Mouse (Mus musculus) small intestine, adult 2 months (tissue): ENCODE data around the gene Fam13a. TPM values are rescaled to one million over a fixed set of nuclear protein-coding genes. Genes with fewer than 3 reads are reported as not detected.

Source experiments
- H3K27ac ChIP-seq: fragments of 200-500 bp; 2 replicates; pipeline ENCODE4 v1.5.1; 2012; ENCODE audit warnings: low read depth, low read length, control low read depth, inconsistent platforms; ENCODE audit not compliant: insufficient read depth
- H3K27me3 ChIP-seq: fragments of 200-500 bp; 2 replicates; pipeline ENCODE4 v1.6.1; 2012; ENCODE audit warnings: mild to moderate bottlenecking, moderate library complexity, low read length, inconsistent platforms; ENCODE audit not compliant: control insufficient read depth, insufficient read depth
- H3K36me3 ChIP-seq: fragments of 200-500 bp; 2 replicates; pipeline ENCODE4 v1.6.1; 2012; ENCODE audit warnings: mild to moderate bottlenecking, low read length, control low read depth, inconsistent platforms; ENCODE audit not compliant: control insufficient read depth, insufficient read depth
- H3K4me1 ChIP-seq: fragments of 200-500 bp; 2 replicates; pipeline ENCODE4 v1.6.1; 2012; ENCODE audit warnings: low read length, inconsistent platforms, mixed read lengths; ENCODE audit not compliant: control insufficient read depth, insufficient read depth, insufficient read length
- H3K4me3 ChIP-seq: fragments of 200-500 bp; 2 replicates; pipeline ENCODE4 v1.5.1; 2012; ENCODE audit warnings: low read depth, mild to moderate bottlenecking, control low read depth, inconsistent platforms, low read length, moderate library complexity
- CTCF ChIP-seq: fragments of 200-500 bp; IDR thresholded peaks from 2 replicates; pipeline ENCODE4 v1.5.1; 2012; ENCODE audit warnings: low read depth, mild to moderate bottlenecking, control low read depth, inconsistent platforms, low read length, moderate library complexity, mixed read lengths; ENCODE audit not compliant: insufficient replicate concordance, insufficient read length; ENCODE audit errors: extremely low read depth
- POLR2A ChIP-seq: fragments of 200-500 bp; IDR thresholded peaks from 2 replicates; pipeline ENCODE4 v1.6.1; 2012; ENCODE audit warnings: low read depth, mild to moderate bottlenecking, control low read depth, inconsistent platforms, low read length, moderate library complexity
- WGBS: fragments of 180-500 bp; shearing (Covaris S2); methylation state at CpG from one replicate; pipeline ENCODE4 v1.1.7; 2018; 5-methylcytosine and 5-hydroxymethylcytosine counted together
- polyA plus RNA-seq: library from polyadenylated mRNA; depleted of rRNA; stranded (reverse); fragments of >200 nt; gene quantifications from 2 replicates; pipeline ENCODE4 v1.2.3, GENCODE M21; 2012

Gene Fam13a
- polyA plus RNA-seq, 1 experiment = 1.3 TPM

DNA sequence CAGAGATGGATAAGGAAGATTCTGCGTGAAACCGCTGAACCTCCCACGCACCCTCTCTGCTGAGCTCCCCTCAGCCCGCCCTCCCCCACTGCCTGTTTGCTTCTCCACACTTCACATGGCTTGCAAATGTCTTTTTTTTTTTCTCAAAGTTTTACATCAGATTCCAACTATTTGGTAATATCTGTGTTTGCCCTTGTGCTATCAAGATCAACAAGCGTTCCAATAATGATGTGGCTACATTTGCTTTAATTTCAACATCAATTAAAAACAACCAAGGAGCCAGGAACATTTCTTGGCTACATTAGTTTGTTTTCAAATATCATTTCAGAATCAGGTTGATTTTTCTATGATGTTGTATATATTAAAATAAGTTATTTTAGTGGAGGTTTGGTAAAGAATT lies 8.4 kb upstream of the Fam13a start:
- WGBS = 90% methylated on average over 5 of the region's 5 CpGs
- no peaks in the 10 kb centered on the region for H3K27me3 ChIP-seq

DNA sequence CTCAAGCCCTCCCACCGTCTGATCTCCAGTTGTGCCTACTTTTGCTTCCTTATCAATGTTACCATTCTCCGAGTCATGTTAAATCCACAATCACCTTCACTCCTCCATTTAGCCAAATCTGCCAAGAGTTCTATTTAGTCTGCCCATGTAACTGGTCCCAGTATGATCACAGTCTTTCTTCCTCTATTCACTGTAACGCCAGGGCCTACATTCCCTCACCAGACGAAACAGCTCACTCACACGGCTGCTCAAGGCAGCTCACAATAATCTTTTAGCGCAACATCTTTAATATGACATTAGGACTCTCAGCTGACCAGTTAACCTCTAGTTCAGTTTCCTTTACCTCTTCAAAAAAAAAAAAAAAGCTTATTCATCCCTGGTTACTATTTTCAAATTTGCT lies 7.2 kb upstream of the Fam13a start:
- Histone ChIP-seq H3K4me1 (peaks cover 1% of the 10 kb centered on the region; the same call in 1 of the 2 replicates), H3K27me3 (no peaks in the 10 kb centered on the region), H3K4me3 (no peak overlapping the region), H3K27ac (no peak overlapping the region), H3K36me3 (no peaks in the 10 kb centered on the region)
- no peak for TF ChIP-seq CTCF
- TF ChIP-seq POLR2A = no peak
- WGBS = 93% methylated on average over 6 of the region's 6 CpGs

More for the DNA sequence above, 8.4 kb upstream of the Fam13a start:
- Histone ChIP-seq H3K4me3 (no peak overlapping the region), H3K36me3 (no peaks in the 10 kb centered on the region), H3K4me1 (peaks cover 1% of the 10 kb centered on the region; the same call in 1 of the 2 replicates), H3K27ac (no peak overlapping the region)
- TF ChIP-seq CTCF (no peak), POLR2A (no peak)

DNA sequence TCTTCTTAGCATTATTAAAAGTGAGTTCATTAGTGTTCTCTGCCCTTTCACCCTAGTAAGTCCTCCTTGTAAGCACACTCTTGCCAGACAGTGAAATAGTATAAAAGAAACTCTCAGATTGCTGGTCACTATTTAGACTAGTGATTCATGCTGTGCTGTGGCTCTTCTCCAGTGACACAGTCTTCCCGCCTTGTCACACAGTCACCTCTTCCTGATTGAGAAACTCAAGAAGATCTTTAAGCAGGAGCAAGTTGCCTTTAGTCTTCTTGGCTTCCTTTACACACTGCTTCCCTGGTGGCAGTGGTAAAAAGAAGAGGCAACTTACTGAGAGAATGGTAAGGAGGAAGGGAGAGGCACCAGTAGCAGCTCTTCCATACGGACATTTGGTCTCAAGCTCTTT lies 6.3 kb upstream of the Fam13a start:
- Histone ChIP-seq H3K27me3 (no peaks in the 10 kb centered on the region), H3K4me1 (peaks cover 1% of the 10 kb centered on the region; the same call in 1 of the 2 replicates), H3K27ac (no peak overlapping the region), H3K36me3 (no peaks in the 10 kb centered on the region), H3K4me3 (no peak overlapping the region)
- WGBS = 94% methylated on average over 2 of the region's 2 CpGs
- TF ChIP-seq CTCF (no peak), POLR2A (no peak)

DNA sequence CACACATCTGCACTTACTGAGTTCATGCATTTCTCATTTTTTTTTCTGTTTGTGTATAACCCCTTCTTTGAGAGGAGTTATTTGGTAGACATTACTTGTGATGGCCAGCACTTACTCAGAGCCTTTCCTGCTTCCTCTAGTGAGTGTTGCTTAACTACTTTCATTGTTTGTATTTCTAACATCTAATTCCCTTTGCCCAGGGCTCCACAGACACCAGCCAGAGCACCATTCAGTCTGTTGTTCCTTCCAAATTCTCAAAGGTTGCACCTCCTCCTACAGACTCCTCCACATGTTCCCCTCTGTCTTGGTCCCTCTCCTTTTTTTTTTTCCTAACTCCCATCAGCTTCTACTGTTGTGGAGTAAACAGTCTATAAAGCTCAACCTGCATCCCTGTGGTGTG lies 5.7 kb upstream of the Fam13a start:
- H3K27ac ChIP-seq = no peak overlapping the region
- TF ChIP-seq CTCF (no peak), POLR2A (no peak)
- no peaks in the 10 kb centered on the region for H3K36me3 ChIP-seq
- H3K4me1 ChIP-seq = no peaks in the 10 kb centered on the region
- no peaks in the 10 kb centered on the region for H3K27me3 ChIP-seq
- no peak overlapping the region for H3K4me3 ChIP-seq

DNA sequence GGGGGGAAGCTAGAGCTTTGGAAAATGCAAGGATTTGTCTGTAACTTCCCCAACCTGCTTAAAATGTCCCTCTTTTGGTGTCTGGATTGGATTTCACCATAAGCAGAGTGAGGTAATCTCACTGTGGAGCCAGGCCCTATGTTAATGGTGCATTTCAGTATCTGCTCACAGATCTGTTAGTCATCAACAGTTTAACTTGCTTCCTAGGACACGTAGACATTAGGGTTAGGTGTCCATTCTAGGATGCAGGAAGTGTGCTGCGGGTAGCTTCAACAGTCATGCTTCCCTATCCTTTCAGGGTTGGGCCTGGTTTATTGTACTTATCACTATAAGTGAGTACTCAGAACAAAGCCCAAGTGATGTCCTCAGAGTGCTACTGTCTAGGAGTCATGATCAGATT lies 4.5 kb upstream of the Fam13a start:
- no peak overlapping the region for H3K4me3 ChIP-seq
- H3K27ac ChIP-seq = no peak overlapping the region
- TF ChIP-seq CTCF (no peak), POLR2A (no peak)
- no peaks in the 10 kb centered on the region for H3K27me3 ChIP-seq
- 48% methylated on average over 2 of the region's 2 CpGs for WGBS
- H3K36me3 ChIP-seq = no peaks in the 10 kb centered on the region
- no peaks in the 10 kb centered on the region for H3K4me1 ChIP-seq

DNA sequence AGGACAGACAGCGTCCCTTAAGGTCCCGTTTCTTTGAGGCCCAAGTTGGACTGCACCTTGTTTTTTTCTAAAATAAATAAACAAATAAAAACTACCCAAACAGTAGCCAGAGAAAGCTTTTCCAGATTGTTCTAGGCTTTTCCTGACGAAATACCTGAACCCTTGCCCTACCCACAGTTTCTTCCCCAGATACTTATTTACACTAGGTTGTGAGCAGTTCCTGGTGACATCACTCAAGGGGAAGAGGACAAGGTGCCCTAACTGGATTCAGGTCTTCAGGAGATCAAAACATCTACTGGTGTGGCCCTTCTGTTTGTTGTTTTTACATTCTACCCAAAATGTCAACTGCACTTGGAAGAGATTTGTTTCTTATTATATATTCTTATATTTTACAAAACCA lies 457 bp upstream of the Fam13a start:
- H3K4me1 ChIP-seq = no peaks in the 10 kb centered on the region; the same call in 1 of the 2 replicates
- WGBS = 8% methylated on average over 3 of the region's 3 CpGs
- peak overlapping the region; percentile 64; the same call in 1 of the 2 replicates for H3K27ac ChIP-seq
- peak overlapping the region; percentile 65 for H3K4me3 ChIP-seq
- no peaks in the 10 kb centered on the region for H3K36me3 ChIP-seq
- no peaks in the 10 kb centered on the region for H3K27me3 ChIP-seq
- TF ChIP-seq CTCF (no peak), POLR2A (no peak)

DNA sequence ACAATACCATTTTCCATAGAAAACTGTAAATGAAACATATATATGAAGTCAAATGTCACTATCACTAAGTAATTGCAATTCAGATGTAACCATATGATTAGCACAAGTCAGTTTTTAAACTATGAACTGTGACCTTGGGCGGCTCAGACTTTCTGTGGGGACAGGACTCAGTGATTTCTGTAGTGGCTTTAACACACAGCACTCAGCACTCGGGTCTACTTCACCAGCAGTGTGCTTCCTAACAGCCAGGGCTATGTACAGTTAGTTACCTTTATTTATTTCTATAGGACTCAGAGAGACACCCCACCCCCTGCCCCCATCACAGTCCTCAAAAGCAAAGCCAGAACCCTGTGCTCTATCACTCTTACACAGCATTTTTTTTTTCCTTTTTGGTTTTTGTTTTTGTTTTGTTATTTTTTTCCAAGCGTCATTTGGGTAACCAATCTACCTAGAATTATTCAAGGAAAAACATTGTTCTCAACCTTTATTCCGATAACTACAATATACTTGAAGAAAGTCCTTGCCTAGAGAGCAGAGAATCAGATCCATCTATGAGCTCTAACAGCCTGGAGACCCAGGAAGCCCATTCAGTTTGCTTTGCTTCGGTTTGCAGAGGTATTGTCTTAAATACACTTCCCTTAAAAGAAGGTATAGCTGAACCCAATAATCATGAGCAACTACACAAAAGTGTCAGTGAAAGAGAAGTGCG lies 740 bp downstream of the Fam13a start:
- Histone ChIP-seq H3K4me1 (no peaks in the 10 kb centered on the region; the same call in 1 of the 2 replicates), H3K27me3 (no peaks in the 10 kb centered on the region), H3K27ac (peak overlapping the region; percentile 62), H3K36me3 (no peaks in the 10 kb centered on the region), H3K4me3 (peak overlapping the region; percentile 65; the same call in 1 of the 2 replicates)
- TF ChIP-seq POLR2A = no peak
- no peak for TF ChIP-seq CTCF
- WGBS = 18% methylated on average over 6 of the region's 6 CpGs
